Mouse (Mus musculus): ENCODE results near the gene Mmd2. TPM values are rescaled to one million over a fixed set of nuclear protein-coding genes. Genes with fewer than 3 reads are reported as not detected.
A peak's percentile ranks its signal among the peaks of the same experiment; 100 is the strongest.

Gene Mmd2
- polyA plus RNA-seq, 1 experiment from 2014 or later, result 0.14 TPM

DNA sequence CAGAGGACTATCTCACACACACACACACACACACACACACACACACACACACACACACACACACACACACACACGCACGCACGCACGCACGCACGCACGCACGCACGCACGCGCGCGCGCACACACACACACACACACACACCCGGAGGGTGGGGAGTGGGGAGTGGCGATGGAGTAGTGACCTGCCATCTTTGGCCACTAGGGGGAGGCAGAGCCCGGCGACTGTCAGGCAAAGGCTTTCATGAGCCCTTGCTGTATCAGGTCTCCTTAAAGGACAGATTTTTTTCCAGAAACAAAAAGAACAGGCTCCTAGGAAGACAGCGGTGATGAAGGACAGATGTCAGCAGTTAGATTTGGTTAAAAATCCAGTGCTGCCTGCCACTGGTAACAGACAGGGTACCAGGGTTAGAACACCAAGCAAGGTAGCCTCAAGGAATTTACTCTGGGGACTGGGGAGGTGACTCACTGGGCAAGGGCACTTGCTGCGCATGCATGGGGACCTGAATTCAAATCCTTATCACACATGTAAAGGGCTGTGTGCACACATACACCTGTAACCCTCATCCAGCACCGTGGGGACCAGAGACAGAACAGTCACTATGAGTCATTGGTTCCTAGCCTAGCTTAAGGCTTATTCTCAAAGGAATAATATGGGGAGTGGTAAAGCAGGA is 51.1 kb downstream of the Mmd2 start:
- Histone ChIP-seq H3K4me2 (replicated peaks; ENCODE audit: low read depth, low read length) (no peak overlapping the region), H3K4me3 (ENCODE audit: low read length) (no peak overlapping the region), H3K9ac (ENCODE audit: low read depth, low read length) (no peak overlapping the region), H3K27me3 (ENCODE audit: control insufficient read depth, insufficient read depth, low read length) (no peaks in the 10 kb centered on the region), H3K36me3 (ENCODE audit: control insufficient read depth, insufficient read depth, low read length) (no peaks in the 10 kb centered on the region), H3K4me1 (ENCODE audit: control insufficient read depth, insufficient read depth, low read length) (no peaks in the 10 kb centered on the region), H3K9me3 (ENCODE audit: control insufficient read depth, low read length) (no peaks in the 10 kb centered on the region), H3K27ac (ENCODE audit: low read depth, low read length) (no peak overlapping the region)
- peak; percentile 78; the same call in 1 of the 2 replicates for ATAC-seq (ENCODE audit: low FRiP score, low TSS enrichment)
- 29% methylated on average over 13 of the region's 21 CpGs for WGBS

DNA sequence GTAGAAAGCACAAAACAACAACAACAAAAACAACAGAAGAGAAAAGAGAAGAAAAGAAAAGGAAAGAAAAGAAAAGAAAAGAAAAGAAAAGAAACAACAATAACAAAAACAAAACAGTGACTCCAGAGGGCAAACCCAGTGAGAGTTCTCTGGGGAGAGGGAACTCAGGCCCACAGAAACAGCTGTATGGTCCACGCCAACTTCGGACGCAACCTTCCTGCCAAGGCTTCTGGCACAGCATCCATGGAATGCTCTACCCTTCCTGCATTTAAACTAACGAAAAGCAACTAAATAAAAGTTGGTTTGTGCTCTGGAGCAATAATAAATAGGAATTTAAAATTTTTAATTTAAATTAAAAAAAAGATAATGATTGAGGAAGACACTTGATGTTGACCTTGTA is 51.9 kb downstream of the Mmd2 start:
- WGBS, result 91% methylated on average over 4 of the region's 4 CpGs
- Histone ChIP-seq H3K4me2 (replicated peaks; ENCODE audit: low read depth, low read length) (no peak overlapping the region), H3K27me3 (ENCODE audit: control insufficient read depth, insufficient read depth, low read length) (no peaks in the 10 kb centered on the region), H3K9me3 (ENCODE audit: control insufficient read depth, low read length) (no peaks in the 10 kb centered on the region), H3K36me3 (ENCODE audit: control insufficient read depth, insufficient read depth, low read length) (no peaks in the 10 kb centered on the region), H3K4me1 (ENCODE audit: control insufficient read depth, insufficient read depth, low read length) (no peaks in the 10 kb centered on the region), H3K9ac (ENCODE audit: low read depth, low read length) (no peak overlapping the region), H3K27ac (ENCODE audit: low read depth, low read length) (no peak overlapping the region), H3K4me3 (ENCODE audit: low read length) (no peak overlapping the region)
- ATAC-seq (ENCODE audit: low FRiP score, low TSS enrichment), result no peak

DNA sequence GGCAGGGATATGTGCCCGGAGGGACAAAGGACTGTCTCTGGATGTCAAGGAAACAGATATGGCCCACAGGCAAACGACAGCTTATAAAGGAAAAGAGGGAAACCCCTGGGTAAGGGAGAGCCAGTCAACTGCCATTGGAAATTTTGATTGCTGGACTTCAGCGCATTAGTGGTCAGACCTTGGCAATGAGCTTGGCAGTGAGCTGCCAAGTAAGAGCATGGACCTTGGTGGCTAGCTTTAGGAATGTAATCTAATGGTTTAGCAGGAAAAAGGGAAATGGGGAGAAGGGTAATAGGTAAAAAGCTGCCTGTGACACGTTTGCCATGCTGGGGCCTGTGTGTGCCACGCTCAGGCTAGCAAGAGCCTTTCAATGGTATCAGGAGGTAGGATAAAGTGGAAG is 52.7 kb downstream of the Mmd2 start:
- H3K9me3 ChIP-seq (ENCODE audit: control insufficient read depth, low read length), result no peaks in the 10 kb centered on the region
- no peaks in the 10 kb centered on the region for H3K27me3 ChIP-seq (ENCODE audit: control insufficient read depth, insufficient read depth, low read length)
- H3K36me3 ChIP-seq (ENCODE audit: control insufficient read depth, insufficient read depth, low read length), result no peaks in the 10 kb centered on the region
- WGBS, result 82% methylated on average over 5 of the region's 5 CpGs
- no peaks in the 10 kb centered on the region for H3K4me1 ChIP-seq (ENCODE audit: control insufficient read depth, insufficient read depth, low read length)
- H3K9ac ChIP-seq (ENCODE audit: low read depth, low read length), result no peak overlapping the region
- ATAC-seq (ENCODE audit: low FRiP score, low TSS enrichment), result no peak
- H3K27ac ChIP-seq (ENCODE audit: low read depth, low read length), result no peak overlapping the region
- no peak overlapping the region for H3K4me3 ChIP-seq (ENCODE audit: low read length)
- no peak overlapping the region for H3K4me2 ChIP-seq (replicated peaks; ENCODE audit: low read depth, low read length)

DNA sequence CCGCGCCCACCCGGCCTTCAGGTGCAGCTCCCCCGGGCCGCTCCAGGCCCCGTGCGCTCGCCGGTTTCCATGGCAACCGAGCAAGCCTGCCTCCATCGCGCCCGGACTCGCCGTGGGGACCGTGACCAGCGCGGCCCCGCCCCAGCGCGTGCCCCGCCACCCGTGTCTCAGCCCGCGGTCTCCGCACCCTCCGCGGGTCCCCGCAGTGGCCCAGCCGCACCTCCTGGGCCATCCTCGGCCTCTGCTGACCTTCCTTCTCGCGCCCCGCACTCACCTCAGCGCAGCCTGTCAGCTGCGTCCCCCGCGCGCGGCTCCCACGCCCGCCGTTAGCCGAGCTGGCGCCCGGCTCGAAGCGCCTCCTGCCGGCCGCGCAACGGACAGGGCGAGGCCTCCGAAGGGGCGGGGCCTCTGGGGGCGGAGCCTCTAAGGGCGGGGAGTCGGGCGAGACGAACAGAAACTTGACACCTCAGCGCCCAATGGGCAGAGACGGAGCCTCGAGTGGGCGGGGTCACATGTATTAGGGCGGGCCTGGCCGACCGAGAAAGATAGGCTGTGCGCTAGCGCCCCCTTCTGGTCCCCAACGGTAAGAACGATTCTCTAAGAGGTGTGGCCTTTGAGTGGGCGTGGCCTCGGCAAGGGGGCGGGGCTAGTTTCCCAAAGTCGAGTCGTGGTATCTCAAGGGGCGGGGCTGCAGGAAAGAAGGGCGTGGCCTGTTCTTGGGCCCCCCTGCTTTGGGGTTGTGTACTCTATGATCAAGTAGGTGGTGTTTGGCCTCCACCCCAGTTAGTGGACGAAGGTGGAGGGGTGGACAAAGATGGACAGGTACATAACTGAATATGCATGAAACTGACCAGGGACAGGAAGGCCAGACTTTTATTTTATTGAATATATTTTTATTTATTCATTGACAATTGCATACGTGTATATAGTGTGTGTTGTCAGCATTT is 57.6 kb downstream of the Mmd2 start, which contains the start of gene Radil:
Gene Radil, minus strand, starts transcription at position 393 of the 947 bp plus-strand sequence.
- peak; percentile 95 for ATAC-seq (ENCODE audit: low FRiP score, low TSS enrichment)
- Histone ChIP-seq H3K27ac (ENCODE audit: low read depth, low read length) (0 out of 2 replicates have a peak within 1 kb of the TSS, but pooled peaks have one; percentile 17), H3K9ac (ENCODE audit: low read depth, low read length) (peak within 1 kb of the TSS; percentile 25; the same call in 1 of the 2 replicates), H3K4me1 (ENCODE audit: control insufficient read depth, insufficient read depth, low read length) (peaks cover 6% of the 10 kb centered on the region; the same call in 1 of the 2 replicates), H3K36me3 (ENCODE audit: control insufficient read depth, insufficient read depth, low read length) (no peaks in the 10 kb centered on the region), H3K4me3 (ENCODE audit: low read length) (peak within 1 kb of the TSS; percentile 48), H3K4me2 (replicated peaks; ENCODE audit: low read depth, low read length) (peak within 1 kb of the TSS; percentile 90), H3K9me3 (ENCODE audit: control insufficient read depth, low read length) (no peaks in the 10 kb centered on the region), H3K27me3 (ENCODE audit: control insufficient read depth, insufficient read depth, low read length) (no peaks in the 10 kb centered on the region; the same call in 1 of the 2 replicates)
- WGBS, result 2% methylated on average over 72 of the region's 80 CpGs

DNA sequence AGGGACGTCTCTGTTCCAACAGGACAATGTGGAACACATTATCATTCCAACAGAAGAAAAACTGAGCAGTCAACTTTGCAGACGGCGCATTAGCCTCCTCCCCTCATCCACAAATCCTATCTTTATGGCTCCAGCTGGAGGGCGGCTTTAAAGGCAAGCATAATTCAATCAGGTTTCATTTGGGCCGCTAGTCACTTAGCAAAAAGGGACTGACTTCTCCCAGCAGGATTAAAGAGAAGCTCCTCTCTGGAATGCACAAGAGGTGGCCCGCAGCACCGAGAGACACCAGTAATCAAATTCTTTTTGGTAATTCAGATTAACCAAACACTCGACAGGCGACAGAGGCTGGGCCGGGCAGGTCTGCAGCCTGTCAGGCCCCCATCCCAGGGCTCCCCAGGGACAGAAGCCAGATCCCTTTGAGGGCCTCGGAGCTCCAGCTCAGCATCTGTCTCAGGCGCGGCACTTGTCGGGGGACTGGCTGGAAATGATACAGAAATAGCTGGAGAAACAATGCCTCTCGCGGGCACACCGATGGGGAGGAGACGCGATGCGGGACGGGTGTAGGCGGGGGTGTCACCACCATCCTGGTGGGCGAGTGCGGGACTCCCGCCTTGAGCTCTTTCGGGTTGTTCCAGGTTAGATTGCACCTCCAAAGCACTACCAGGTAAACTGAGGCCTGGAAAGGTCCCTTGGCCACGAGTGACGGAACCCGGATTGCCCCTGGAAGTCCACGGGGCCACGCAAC is 58.5 kb downstream of the Mmd2 start:
- H3K36me3 ChIP-seq (ENCODE audit: control insufficient read depth, insufficient read depth, low read length), result no peaks in the 10 kb centered on the region
- H3K27ac ChIP-seq (ENCODE audit: low read depth, low read length), result 0 out of 2 replicates have a peak overlapping the region, but pooled peaks have one; percentile 17

DNA sequence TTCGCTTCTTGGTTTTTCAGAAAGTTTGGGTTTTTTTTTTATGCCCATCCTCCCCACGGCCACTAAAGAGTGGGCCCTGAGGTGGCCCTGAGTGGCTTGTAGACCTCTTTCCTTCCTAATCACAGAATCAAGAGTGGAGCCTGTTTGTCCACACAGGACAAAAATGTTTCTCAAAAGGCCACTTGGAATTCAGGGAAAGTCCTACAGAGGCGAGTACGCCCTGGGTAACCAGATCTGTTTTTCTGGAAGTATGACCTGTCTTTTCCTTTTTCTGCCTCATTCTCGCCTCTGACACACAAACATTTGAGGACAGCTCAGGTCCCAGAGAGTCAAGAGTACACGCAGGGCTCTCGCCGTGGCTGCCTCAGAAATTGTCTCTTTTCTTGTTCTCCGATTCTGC is 59.2 kb downstream of the Mmd2 start:
- no peaks in the 10 kb centered on the region; the same call in 1 of the 2 replicates for H3K27me3 ChIP-seq (ENCODE audit: control insufficient read depth, insufficient read depth, low read length)
- H3K4me1 ChIP-seq (ENCODE audit: control insufficient read depth, insufficient read depth, low read length), result peaks cover 6% of the 10 kb centered on the region; the same call in 1 of the 2 replicates
- no peak overlapping the region for H3K27ac ChIP-seq (ENCODE audit: low read depth, low read length)
- 40% methylated on average over 9 of the region's 9 CpGs for WGBS
- H3K4me2 ChIP-seq (replicated peaks; ENCODE audit: low read depth, low read length), result peak overlapping the region; percentile 90; the same call in 1 of the 2 replicates
- no peak for ATAC-seq (ENCODE audit: low FRiP score, low TSS enrichment)
- no peak overlapping the region for H3K4me3 ChIP-seq (ENCODE audit: low read length)
- no peaks in the 10 kb centered on the region for H3K9me3 ChIP-seq (ENCODE audit: control insufficient read depth, low read length)
- no peak overlapping the region for H3K9ac ChIP-seq (ENCODE audit: low read depth, low read length)
- no peaks in the 10 kb centered on the region for H3K36me3 ChIP-seq (ENCODE audit: control insufficient read depth, insufficient read depth, low read length)

More for the DNA sequence above, 58.5 kb downstream of the Mmd2 start:
- ATAC-seq (ENCODE audit: low FRiP score, low TSS enrichment), result peak; percentile 29; the same call in 1 of the 2 replicates
- H3K4me2 ChIP-seq (replicated peaks; ENCODE audit: low read depth, low read length), result peak overlapping the region; percentile 90
- no peaks in the 10 kb centered on the region for H3K9me3 ChIP-seq (ENCODE audit: control insufficient read depth, low read length)
- peaks cover 6% of the 10 kb centered on the region; the same call in 1 of the 2 replicates for H3K4me1 ChIP-seq (ENCODE audit: control insufficient read depth, insufficient read depth, low read length)
- H3K4me3 ChIP-seq (ENCODE audit: low read length), result peak overlapping the region; percentile 48
- WGBS, result 1% methylated on average over 31 of the region's 31 CpGs
- no peaks in the 10 kb centered on the region; the same call in 1 of the 2 replicates for H3K27me3 ChIP-seq (ENCODE audit: control insufficient read depth, insufficient read depth, low read length)
- H3K9ac ChIP-seq (ENCODE audit: low read depth, low read length), result peak overlapping the region; percentile 25; the same call in 1 of the 2 replicates

DNA sequence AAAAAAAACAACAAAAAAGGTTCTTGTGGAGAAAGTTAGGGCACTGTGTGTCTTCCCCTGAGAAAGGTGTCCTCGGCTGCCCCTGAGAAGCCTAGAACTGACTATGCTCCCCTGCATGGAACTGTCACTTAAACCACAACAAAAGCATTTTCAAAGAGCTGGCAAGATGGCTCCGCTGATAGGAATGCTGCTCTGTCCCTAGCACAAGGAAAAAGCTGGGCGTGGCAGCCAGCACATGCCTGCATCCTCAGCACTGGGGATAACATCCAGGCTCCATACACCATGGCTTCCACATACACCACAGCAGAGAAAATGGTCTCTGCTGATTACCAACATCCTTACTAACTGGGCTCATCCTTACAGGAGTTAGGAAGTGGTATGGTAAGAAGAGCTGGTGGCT is 61.5 kb downstream of the Mmd2 start:
- no peak for ATAC-seq (ENCODE audit: low FRiP score, low TSS enrichment)
- no peaks in the 10 kb centered on the region; the same call in 1 of the 2 replicates for H3K27me3 ChIP-seq (ENCODE audit: control insufficient read depth, insufficient read depth, low read length)
- H3K4me2 ChIP-seq (replicated peaks; ENCODE audit: low read depth, low read length), result no peak overlapping the region
- H3K9ac ChIP-seq (ENCODE audit: low read depth, low read length), result no peak overlapping the region
- H3K4me3 ChIP-seq (ENCODE audit: low read length), result no peak overlapping the region
- H3K4me1 ChIP-seq (ENCODE audit: control insufficient read depth, insufficient read depth, low read length), result peaks cover 6% of the 10 kb centered on the region; the same call in 1 of the 2 replicates
- no peaks in the 10 kb centered on the region for H3K9me3 ChIP-seq (ENCODE audit: control insufficient read depth, low read length)
- WGBS, result 86% methylated on average over 3 of the region's 3 CpGs
- H3K36me3 ChIP-seq (ENCODE audit: control insufficient read depth, insufficient read depth, low read length), result no peaks in the 10 kb centered on the region
- H3K27ac ChIP-seq (ENCODE audit: low read depth, low read length), result no peak overlapping the region

DNA sequence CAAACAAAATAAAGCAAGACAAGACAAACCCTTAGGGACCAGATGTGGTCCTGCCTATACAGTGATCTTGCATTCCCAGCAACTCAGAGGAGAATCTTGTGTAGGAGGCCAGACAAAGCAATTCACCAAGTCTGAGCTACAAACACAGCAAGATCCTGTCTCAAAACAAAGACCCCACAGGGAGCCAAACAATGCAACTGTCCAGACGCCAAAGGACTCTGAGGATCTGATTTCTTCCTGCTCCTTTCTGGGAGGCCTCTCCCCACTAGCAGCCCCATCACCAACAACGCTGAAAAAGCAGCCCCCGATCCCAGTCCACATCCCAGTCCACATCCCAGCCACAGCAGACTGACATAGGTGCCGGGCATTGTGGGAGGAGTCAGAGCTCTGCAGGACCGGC is 62.3 kb downstream of the Mmd2 start:
- WGBS, result 33% methylated on average over 5 of the region's 5 CpGs
- no peaks in the 10 kb centered on the region; the same call in 1 of the 2 replicates for H3K27me3 ChIP-seq (ENCODE audit: control insufficient read depth, insufficient read depth, low read length)
- peaks cover 6% of the 10 kb centered on the region; the same call in 1 of the 2 replicates for H3K4me1 ChIP-seq (ENCODE audit: control insufficient read depth, insufficient read depth, low read length)
- no peak for ATAC-seq (ENCODE audit: low FRiP score, low TSS enrichment)
- no peak overlapping the region for H3K4me2 ChIP-seq (replicated peaks; ENCODE audit: low read depth, low read length)
- no peaks in the 10 kb centered on the region for H3K36me3 ChIP-seq (ENCODE audit: control insufficient read depth, insufficient read depth, low read length)
- H3K9me3 ChIP-seq (ENCODE audit: control insufficient read depth, low read length), result no peaks in the 10 kb centered on the region
- no peak overlapping the region for H3K27ac ChIP-seq (ENCODE audit: low read depth, low read length)
- no peak overlapping the region for H3K9ac ChIP-seq (ENCODE audit: low read depth, low read length)
- H3K4me3 ChIP-seq (ENCODE audit: low read length), result no peak overlapping the region

All from kidney, embryonic 14.5 days (tissue).